Mouse (Mus musculus): ENCODE data around the gene Anapc15-ps. TPM values are rescaled to one million over a fixed set of nuclear protein-coding genes. Genes with fewer than 3 reads are reported as not detected.

Anapc15-ps gene
- not detected for total RNA-seq (2023)

DNA sequence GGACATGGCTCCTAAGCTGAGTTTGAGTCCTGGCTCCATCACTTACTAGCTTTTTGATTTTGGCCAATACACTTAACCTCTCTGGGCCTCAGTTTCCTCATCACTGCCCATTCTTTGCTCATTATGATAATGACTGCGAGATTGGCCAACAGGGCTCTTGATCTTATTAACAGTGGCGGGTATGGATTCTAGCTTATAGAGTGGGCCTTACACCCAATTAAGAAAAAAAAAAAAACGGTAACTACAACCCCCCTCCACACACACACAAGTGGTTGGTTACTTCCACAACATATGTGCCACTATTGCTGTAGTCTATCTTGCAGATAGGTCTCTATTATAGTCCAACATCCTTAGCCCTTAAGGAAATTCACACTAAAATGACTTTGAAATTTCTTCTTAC, at the start of gene Anapc15-ps:
Gene Anapc15-ps, minus strand, starts transcription at position 101 of the 400 bp plus-strand sequence.

Other genes with a start within 250 kb of the Anapc15-ps start
- 10 to 100 TPM; 37.8 to 40.9 TPM for gene Mrpl42, start 171.5 kb downstream of the Anapc15-ps start, total RNA-seq (2023)
- 10 to 100 TPM; 84.6 to 99.2 TPM for gene Ube2n, start 158.3 kb downstream of the Anapc15-ps start, total RNA-seq (2023)
- 10 to 100 TPM; 15.8 to 20.3 TPM for gene Nudt4, start 109.3 kb downstream of the Anapc15-ps start, total RNA-seq (2023)
- not detected for gene Gm33543, start 169.5 kb upstream of the Anapc15-ps start, total RNA-seq (2023)